Mouse (Mus musculus): ENCODE results near the gene Rfng. TPM values are rescaled to one million over a fixed set of nuclear protein-coding genes. Genes with fewer than 3 reads are reported as not detected.
A peak's percentile ranks its signal among the peaks of the same experiment; 100 is the strongest.

Rfng gene
- total and polyA plus RNA-seq, 3 experiments, result 3.8 to 17.6 (median 10.0) TPM

- H3K4me2 ChIP-seq (ENCODE audit: insufficient read depth, low read depth, poor library complexity, severe bottlenecking), result no peak overlapping the region
- dilution Hi-C loops (cut with MboI; ENCODE audit: extremely low pct_ligation_motif_present, extremely low pct_unique_long_range_greater_than_20kb, low sequenced_read_pairs) (no loop called here), in situ Hi-C loops (cut with MboI; ENCODE audit: low pct_ligation_motif_present, low pct_unique_long_range_greater_than_20kb, low sequenced_read_pairs) (no loop called here)
- no peak overlapping the region for H3K9ac ChIP-seq (ENCODE audit: insufficient read depth, low read depth)
- TF ChIP-seq ZMIZ1 (IDR thresholded peaks at IDR 0.05; ENCODE audit: low read depth, low read length) (no peak), POLR2A (IDR thresholded peaks at IDR 0.05; ENCODE audit: low read depth, low read length) (no peak), PAX5 (IDR thresholded peaks at IDR 0.05; ENCODE audit: low read length) (no peak), IRF4 (IDR thresholded peaks at IDR 0.05; ENCODE audit: low read depth, low read length) (no peak), GABPA (IDR thresholded peaks at IDR 0.05; ENCODE audit: insufficient replicate concordance, low read depth, low read length) (no peak), MAZ (IDR thresholded peaks at IDR 0.05; ENCODE audit: low read depth, low read length) (no peak), CHD2 (IDR thresholded peaks at IDR 0.05; ENCODE audit: low read length) (no peak), POLR2AphosphoS2 (IDR thresholded peaks at IDR 0.05; ENCODE audit: low read depth, low read length) (no peak), ETS1 (conservative IDR thresholded peaks at IDR 0.05; ENCODE audit: low read depth, low read length) (no peak), CHD1 (IDR thresholded peaks at IDR 0.05; ENCODE audit: low read depth, low read length) (no peak), HCFC1 (IDR thresholded peaks at IDR 0.05; ENCODE audit: low read depth, low read length) (no peak)
- no peak overlapping the region for H3K27ac ChIP-seq (ENCODE audit: insufficient read depth, low read depth)
- no peaks in the 10 kb centered on the region for H3K9me3 ChIP-seq (replicated peaks; ENCODE audit: low read length)
- DNase-seq (ENCODE audit: extremely low read depth), result no peak
- H3K79me2 ChIP-seq (replicated peaks; ENCODE audit: control insufficient read depth, extremely low read depth, insufficient read depth, poor library complexity, severe bottlenecking), result peaks cover 23% of the 10 kb centered on the region
- peaks cover 3 to 30% of the 10 kb centered on the region in 2 experiments for H3K36me3 ChIP-seq (replicated peaks in 1 of 2; ENCODE audit: control insufficient read depth in 1 of 2, insufficient read depth in 1 of 2, low read length in 1 of 2)
- H3K27me3 ChIP-seq (replicated peaks), result no peaks in the 10 kb centered on the region
- H3K4me1 ChIP-seq (ENCODE audit: control insufficient read depth in 1 of 2, insufficient read depth in 2 of 2), result peaks cover 26 to 46% of the 10 kb centered on the region in 2 experiments
- no peak overlapping the region for H3K4me3 ChIP-seq (replicated peaks in 1 of 3; ENCODE audit: low read depth in 2 of 3, low read length in 2 of 3, poor library complexity in 1 of 3)
Measured at GRCm38 (mm10) chr11:120826016-120826953, 42.3 kb upstream of the Rfng start.

DNA sequence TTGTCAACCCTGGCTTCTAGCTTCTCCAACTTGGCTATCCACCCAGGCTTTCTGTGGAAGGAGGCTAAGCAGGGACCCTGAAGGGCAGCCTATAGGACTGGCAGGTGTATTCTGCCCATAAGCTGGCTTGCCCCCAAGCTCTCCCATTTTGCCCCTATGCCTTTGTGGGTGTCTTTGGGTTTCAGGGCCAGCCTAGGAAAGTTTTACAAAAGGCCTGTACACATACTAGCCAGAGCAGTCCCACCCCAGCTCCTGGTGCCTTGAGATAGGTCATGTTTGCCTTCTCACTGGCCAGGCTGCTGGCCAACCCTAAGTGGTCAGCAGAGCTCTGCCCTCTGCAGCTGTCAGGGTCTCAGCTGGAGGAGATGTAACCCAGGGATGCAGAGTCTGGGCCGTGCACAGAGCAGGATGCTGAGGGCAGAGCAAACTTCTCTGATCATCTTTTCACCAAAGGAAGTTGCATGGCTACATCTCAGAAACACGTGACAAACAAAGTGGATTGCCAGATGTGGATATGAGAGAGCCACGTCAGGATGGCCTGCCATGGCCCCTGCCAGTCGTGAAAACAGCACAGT is 41.4 kb upstream of the Rfng start:
- TF ChIP-seq MAX (IDR thresholded peaks at IDR 0.05; ENCODE audit: low read length) (no peak), ZMIZ1 (IDR thresholded peaks at IDR 0.05; ENCODE audit: low read depth, low read length) (no peak), MEF2A (IDR thresholded peaks at IDR 0.05; ENCODE audit: borderline replicate concordance, low read depth, low read length) (no peak), IRF4 (IDR thresholded peaks at IDR 0.05; ENCODE audit: low read depth, low read length) (no peak), BHLHE40 (IDR thresholded peaks at IDR 0.05; ENCODE audit: low read depth, low read length) (no peak), TBP (conservative IDR thresholded peaks at IDR 0.05; ENCODE audit: low read depth, low read length) (no peak), NELFE (IDR thresholded peaks at IDR 0.05; ENCODE audit: low read depth, low read length) (no peak), EP300 (IDR thresholded peaks at IDR 0.05; ENCODE audit: low read length) (no peak), MAFK (IDR thresholded peaks at IDR 0.05; ENCODE audit: insufficient replicate concordance, low read length) (no peak), E2F4 (IDR thresholded peaks at IDR 0.05; ENCODE audit: insufficient replicate concordance, low read depth, low read length) (no peak), ZKSCAN1 (IDR thresholded peaks at IDR 0.05; ENCODE audit: borderline replicate concordance, low read depth, low read length) (no peak), KAT2A (IDR thresholded peaks at IDR 0.05; ENCODE audit: insufficient replicate concordance, low read length) (no peak), JUND (conservative IDR thresholded peaks at IDR 0.05; ENCODE audit: low read depth, low read length) (no peak), USF1 (IDR thresholded peaks at IDR 0.05; ENCODE audit: low read depth, low read length) (no peak), UBTF (IDR thresholded peaks at IDR 0.05; ENCODE audit: low read depth, low read length) (no peak), SIN3A (IDR thresholded peaks at IDR 0.05; ENCODE audit: low read length) (no peak), GABPA (IDR thresholded peaks at IDR 0.05; ENCODE audit: insufficient replicate concordance, low read depth, low read length) (no peak), PAX5 (IDR thresholded peaks at IDR 0.05; ENCODE audit: low read length) (no peak), USF2 (conservative IDR thresholded peaks at IDR 0.05; ENCODE audit: low read depth, low read length) (no peak), CTCF (conservative IDR thresholded peaks at IDR 0.05 in 1 of 2, IDR thresholded peaks at IDR 0.05 in 1 of 2; ENCODE audit: low read depth in 2 of 2, low read length in 2 of 2) (no peak)
- Histone ChIP-seq H3K9ac (ENCODE audit: insufficient read depth, low read depth) (no peak overlapping the region; the same call in 1 of the 2 replicates), H3K27ac (ENCODE audit: insufficient read depth, low read depth) (no peak overlapping the region), H3K79me2 (replicated peaks; ENCODE audit: control insufficient read depth, extremely low read depth, insufficient read depth, poor library complexity, severe bottlenecking) (peaks cover 32% of the 10 kb centered on the region), H3K9me3 (replicated peaks; ENCODE audit: low read length) (no peaks in the 10 kb centered on the region), H3K27me3 (replicated peaks) (no peaks in the 10 kb centered on the region), H3K4me2 (ENCODE audit: insufficient read depth, low read depth, poor library complexity, severe bottlenecking) (peak overlapping the region; percentile 69; the same call in 1 of the 2 replicates), H3K4me1 (ENCODE audit: control insufficient read depth in 1 of 2, insufficient read depth in 2 of 2) (peaks cover 26 to 53% of the 10 kb centered on the region in 2 experiments), H3K36me3 (replicated peaks in 1 of 2; ENCODE audit: control insufficient read depth in 1 of 2, insufficient read depth in 1 of 2, low read length in 1 of 2) (peaks cover 12 to 31% of the 10 kb centered on the region in 2 experiments), H3K4me3 (replicated peaks in 1 of 3; ENCODE audit: low read depth in 2 of 3, low read length in 2 of 3, poor library complexity in 1 of 3) (no peak overlapping the region)
- DNase-seq (ENCODE audit: extremely low read depth), result no peak
- dilution Hi-C loops (cut with MboI; ENCODE audit: extremely low pct_ligation_motif_present, extremely low pct_unique_long_range_greater_than_20kb, low sequenced_read_pairs), result no loop called here
- in situ Hi-C loops (cut with MboI; ENCODE audit: low pct_ligation_motif_present, low pct_unique_long_range_greater_than_20kb, low sequenced_read_pairs), result no loop called here

All from CH12.LX (cell line).